Mouse (Mus musculus) adrenal gland, postnatal 4 days (tissue): ENCODE measurements around the gene Smim9. TPM values are rescaled to one million over a fixed set of nuclear protein-coding genes. Genes with fewer than 3 reads are reported as not detected.

Experiments
- total RNA-seq, 2 experiments: library from RNA; stranded (reverse); gene quantifications; 2 replicates each; pipeline ENCODE4 v1.2.3; 2021

Gene Smim9
- total RNA-seq, 2 experiments from 2014 or later: 0.70 TPM; not detected in 1

Other genes with a start within 250 kb of the Smim9 start
- gene Gab3, start 78.3 kb downstream of the Smim9 start, total RNA-seq: 1 to 10 TPM; 2.5 to 3.0 TPM
- gene Dkc1, start 67.9 kb downstream of the Smim9 start, total RNA-seq: 10 to 100 TPM; 60.3 to 63.9 TPM
- gene Mpp1, start 32.8 kb downstream of the Smim9 start, total RNA-seq: 10 to 100 TPM; 49.0 to 51.1 TPM
- gene Fundc2, start 218.6 kb upstream of the Smim9 start, total RNA-seq: 100 to 1,000 TPM in 1 of 2 experiments, 10 to 100 TPM in 1; 76.4 to 112 TPM
- gene F8, start 218.8 kb upstream of the Smim9 start, total RNA-seq: 1 to 10 TPM; 5.9 to 9.6 TPM